Mouse (Mus musculus): ENCODE measurements around the gene Cpne2.

Gene Cpne2

DNA sequence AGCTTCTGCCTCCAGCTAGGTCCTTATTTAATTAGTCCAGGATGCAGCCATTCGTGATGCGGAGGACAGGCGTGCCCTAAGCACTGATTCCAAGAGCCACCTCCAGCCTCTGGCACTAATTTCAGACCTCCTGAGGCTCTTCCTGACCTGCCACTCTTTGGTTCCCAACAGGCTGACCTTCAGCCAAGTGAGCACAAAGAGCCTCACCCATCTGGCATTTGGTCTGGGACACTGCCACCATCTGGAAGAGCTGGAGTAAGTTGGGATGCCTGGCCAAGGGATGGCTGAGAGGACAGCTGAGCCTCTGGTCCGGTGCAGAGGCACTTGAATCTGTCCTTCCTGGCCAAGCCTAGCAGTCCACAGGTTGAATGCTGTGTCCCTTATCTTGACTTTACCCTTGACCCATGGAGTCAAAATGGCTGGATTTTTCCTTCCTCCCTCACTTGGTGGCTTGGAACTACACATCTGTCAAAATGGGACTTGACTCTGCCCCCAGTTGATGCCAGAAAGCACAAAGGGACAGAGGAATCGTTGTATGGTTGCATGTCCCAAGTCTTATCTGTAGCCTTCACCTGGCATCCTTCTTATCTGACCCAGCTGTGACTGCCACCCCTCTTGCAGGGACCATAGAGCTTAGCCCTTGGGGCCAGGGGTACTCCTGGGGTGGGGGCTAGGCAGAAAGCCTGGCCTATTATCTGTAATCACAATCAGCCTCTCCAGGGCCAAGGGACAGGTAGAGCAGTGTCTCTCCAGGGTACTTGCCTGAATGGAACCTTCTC is 17.2 kb upstream of the Cpne2 start:
- Histone ChIP-seq H3K9me3 (ENCODE audit: low read length) (no peaks in the 10 kb centered on the region), H3K4me3 (replicated peaks; ENCODE audit: low read length) (no peak overlapping the region), H3K36me3 (ENCODE audit: insufficient read depth, low read length) (no peaks in the 10 kb centered on the region), H3K4me1 (replicated peaks; ENCODE audit: low read depth, low read length) (peaks cover 9% of the 10 kb centered on the region; the same call in 1 of the 2 replicates), H3K27me3 (ENCODE audit: insufficient read depth, low read length) (peaks cover 35% of the 10 kb centered on the region)
- no peak for TF ChIP-seq POU5F1 (IDR thresholded peaks at IDR 0.05; ENCODE audit: borderline replicate concordance, low read length)
- TF ChIP-seq NANOG (IDR thresholded peaks at IDR 0.05; ENCODE audit: borderline replicate concordance, low read length), result no peak
- TF ChIP-seq CTCF (conservative IDR thresholded peaks at IDR 0.05; ENCODE audit: low read length), result no peak

GRCm38 (mm10) chr8:94516209-94516593 is 16.6 kb upstream of the Cpne2 start:
- Histone ChIP-seq H3K4me3 (replicated peaks; ENCODE audit: low read length) (no peak overlapping the region), H3K27me3 (ENCODE audit: insufficient read depth, low read length) (peaks cover 32% of the 10 kb centered on the region), H3K36me3 (ENCODE audit: insufficient read depth, low read length) (no peaks in the 10 kb centered on the region), H3K4me1 (replicated peaks; ENCODE audit: low read depth, low read length) (peaks cover 9% of the 10 kb centered on the region; the same call in 1 of the 2 replicates), H3K9me3 (ENCODE audit: low read length) (no peaks in the 10 kb centered on the region)
- TF ChIP-seq POU5F1 (IDR thresholded peaks at IDR 0.05; ENCODE audit: borderline replicate concordance, low read length), result no peak
- TF ChIP-seq CTCF (conservative IDR thresholded peaks at IDR 0.05; ENCODE audit: low read length), result no peak
- TF ChIP-seq NANOG (IDR thresholded peaks at IDR 0.05; ENCODE audit: borderline replicate concordance, low read length), result no peak

- Histone ChIP-seq H3K27me3 (ENCODE audit: insufficient read depth, low read length) (peaks cover 33% of the 10 kb centered on the region), H3K4me1 (replicated peaks; ENCODE audit: low read depth, low read length) (peaks cover 11% of the 10 kb centered on the region; the same call in 1 of the 2 replicates), H3K36me3 (ENCODE audit: insufficient read depth, low read length) (no peaks in the 10 kb centered on the region), H3K9me3 (ENCODE audit: low read length) (no peaks in the 10 kb centered on the region), H3K4me3 (replicated peaks; ENCODE audit: low read length) (no peak overlapping the region)
- no peak for TF ChIP-seq NANOG (IDR thresholded peaks at IDR 0.05; ENCODE audit: borderline replicate concordance, low read length)
- no peak for TF ChIP-seq POU5F1 (IDR thresholded peaks at IDR 0.05; ENCODE audit: borderline replicate concordance, low read length)
- TF ChIP-seq CTCF (conservative IDR thresholded peaks at IDR 0.05; ENCODE audit: low read length), result no peak
Measured at GRCm38 (mm10) chr8:94516766-94517165, 16.0 kb upstream of the Cpne2 start.

- Histone ChIP-seq H3K36me3 (ENCODE audit: insufficient read depth, low read length) (no peaks in the 10 kb centered on the region), H3K4me3 (replicated peaks; ENCODE audit: low read length) (peak overlapping the region; percentile 11; the same call in 1 of the 2 replicates), H3K4me1 (replicated peaks; ENCODE audit: low read depth, low read length) (peaks cover 11% of the 10 kb centered on the region; the same call in 1 of the 2 replicates), H3K9me3 (ENCODE audit: low read length) (no peaks in the 10 kb centered on the region), H3K27me3 (ENCODE audit: insufficient read depth, low read length) (peaks cover 38% of the 10 kb centered on the region)
- TF ChIP-seq CTCF (conservative IDR thresholded peaks at IDR 0.05; ENCODE audit: low read length) (no peak), NANOG (IDR thresholded peaks at IDR 0.05; ENCODE audit: borderline replicate concordance, low read length) (no peak), POU5F1 (IDR thresholded peaks at IDR 0.05; ENCODE audit: borderline replicate concordance, low read length) (no peak)
Measured at GRCm38 (mm10) chr8:94518331-94518730, 14.5 kb upstream of the Cpne2 start.

DNA sequence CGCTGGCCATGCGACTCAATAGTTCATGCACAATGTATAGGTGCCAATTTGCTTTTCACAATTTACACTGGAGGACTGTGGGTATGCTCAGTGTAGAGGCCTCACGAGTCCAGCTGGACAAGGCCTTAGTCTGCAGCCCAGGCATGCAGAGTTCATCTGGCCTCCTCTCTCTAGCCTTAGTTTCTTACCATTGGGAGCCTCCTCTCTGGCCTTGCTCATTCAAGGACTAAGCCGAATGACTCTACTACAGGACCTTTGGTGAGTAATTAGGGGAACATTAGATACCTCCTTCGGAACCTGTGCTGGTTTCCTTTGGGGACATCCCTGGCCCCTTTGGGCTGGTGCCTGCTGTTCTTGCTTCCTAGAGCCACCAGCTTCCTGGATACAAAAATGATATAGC is 13.8 kb upstream of the Cpne2 start:
- H3K27me3 ChIP-seq (ENCODE audit: insufficient read depth, low read length), result peaks cover 38% of the 10 kb centered on the region
- peaks cover 11% of the 10 kb centered on the region; the same call in 1 of the 2 replicates for H3K4me1 ChIP-seq (replicated peaks; ENCODE audit: low read depth, low read length)
- no peak overlapping the region for H3K4me3 ChIP-seq (replicated peaks; ENCODE audit: low read length)
- no peaks in the 10 kb centered on the region for H3K9me3 ChIP-seq (ENCODE audit: low read length)
- no peaks in the 10 kb centered on the region for H3K36me3 ChIP-seq (ENCODE audit: insufficient read depth, low read length)
- TF ChIP-seq NANOG (IDR thresholded peaks at IDR 0.05; ENCODE audit: borderline replicate concordance, low read length) (no peak), POU5F1 (IDR thresholded peaks at IDR 0.05; ENCODE audit: borderline replicate concordance, low read length) (no peak), CTCF (conservative IDR thresholded peaks at IDR 0.05; ENCODE audit: low read length) (no peak)

DNA sequence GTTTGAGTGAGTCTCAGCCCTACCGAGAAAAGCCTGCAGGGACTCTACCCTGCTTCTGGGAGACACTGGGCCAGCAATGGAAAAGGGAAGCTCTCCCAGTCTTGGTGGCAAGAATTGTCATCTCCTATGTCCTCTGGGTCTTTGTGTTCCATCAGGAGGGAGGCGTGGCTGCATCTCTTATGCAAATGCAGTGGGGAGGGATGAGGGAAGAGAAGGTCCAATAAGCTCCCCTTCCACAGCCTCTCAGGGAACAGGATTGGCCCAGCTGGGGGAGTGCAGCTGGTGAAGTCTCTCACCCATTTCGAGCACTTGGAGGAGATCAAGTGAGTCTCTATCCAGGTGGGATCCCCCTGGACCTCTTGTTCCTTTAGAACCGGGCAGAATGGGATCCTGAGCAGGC is 11.3 kb upstream of the Cpne2 start:
- no peaks in the 10 kb centered on the region for H3K36me3 ChIP-seq (ENCODE audit: insufficient read depth, low read length)
- peaks cover 37% of the 10 kb centered on the region for H3K27me3 ChIP-seq (ENCODE audit: insufficient read depth, low read length)
- no peak for TF ChIP-seq NANOG (IDR thresholded peaks at IDR 0.05; ENCODE audit: borderline replicate concordance, low read length)
- TF ChIP-seq CTCF (conservative IDR thresholded peaks at IDR 0.05; ENCODE audit: low read length), result no peak
- TF ChIP-seq POU5F1 (IDR thresholded peaks at IDR 0.05; ENCODE audit: borderline replicate concordance, low read length), result no peak
- peaks cover 11% of the 10 kb centered on the region; the same call in 1 of the 2 replicates for H3K4me1 ChIP-seq (replicated peaks; ENCODE audit: low read depth, low read length)
- H3K4me3 ChIP-seq (replicated peaks; ENCODE audit: low read length), result no peak overlapping the region
- no peaks in the 10 kb centered on the region for H3K9me3 ChIP-seq (ENCODE audit: low read length)

GRCm38 (mm10) chr8:94522482-94522881 is 10.3 kb upstream of the Cpne2 start:
- Histone ChIP-seq H3K36me3 (ENCODE audit: insufficient read depth, low read length) (no peaks in the 10 kb centered on the region), H3K4me1 (replicated peaks; ENCODE audit: low read depth, low read length) (peaks cover 11% of the 10 kb centered on the region; the same call in 1 of the 2 replicates)
- no peak for TF ChIP-seq POU5F1 (IDR thresholded peaks at IDR 0.05; ENCODE audit: borderline replicate concordance, low read length)
- TF ChIP-seq CTCF (conservative IDR thresholded peaks at IDR 0.05; ENCODE audit: low read length), result no peak
- TF ChIP-seq NANOG (IDR thresholded peaks at IDR 0.05; ENCODE audit: borderline replicate concordance, low read length), result no peak

GRCm38 (mm10) chr8:94524554-94524953 is 8.2 kb upstream of the Cpne2 start:
- Histone ChIP-seq H3K27me3 (ENCODE audit: insufficient read depth, low read length) (peaks cover 38% of the 10 kb centered on the region), H3K36me3 (ENCODE audit: insufficient read depth, low read length) (no peaks in the 10 kb centered on the region), H3K4me1 (replicated peaks; ENCODE audit: low read depth, low read length) (0 out of 2 replicates have a peak, but pooled peaks cover 2% of the 10 kb centered on the region), H3K9me3 (ENCODE audit: low read length) (no peaks in the 10 kb centered on the region), H3K4me3 (replicated peaks; ENCODE audit: low read length) (no peak overlapping the region)
- no peak for TF ChIP-seq CTCF (conservative IDR thresholded peaks at IDR 0.05; ENCODE audit: low read length)
- no peak for TF ChIP-seq POU5F1 (IDR thresholded peaks at IDR 0.05; ENCODE audit: borderline replicate concordance, low read length)
- TF ChIP-seq NANOG (IDR thresholded peaks at IDR 0.05; ENCODE audit: borderline replicate concordance, low read length), result no peak

More at GRCm38 (mm10) chr8:94522482-94522881, 10.3 kb upstream of the Cpne2 start:
- Histone ChIP-seq H3K27me3 (ENCODE audit: insufficient read depth, low read length) (peaks cover 37% of the 10 kb centered on the region), H3K9me3 (ENCODE audit: low read length) (no peaks in the 10 kb centered on the region), H3K4me3 (replicated peaks; ENCODE audit: low read length) (no peak overlapping the region)

Measured in E14TG2a.4 (cell line).